Mouse (Mus musculus) T-cell, adult 2 months (primary cell): ENCODE data around the gene Lgi1.

Experiments
- DNase-seq: peaks from one replicate; pipeline ENCODE4 v3.0.0; 2022; ENCODE audit warnings: low spot score

Gene Lgi1

DNA sequence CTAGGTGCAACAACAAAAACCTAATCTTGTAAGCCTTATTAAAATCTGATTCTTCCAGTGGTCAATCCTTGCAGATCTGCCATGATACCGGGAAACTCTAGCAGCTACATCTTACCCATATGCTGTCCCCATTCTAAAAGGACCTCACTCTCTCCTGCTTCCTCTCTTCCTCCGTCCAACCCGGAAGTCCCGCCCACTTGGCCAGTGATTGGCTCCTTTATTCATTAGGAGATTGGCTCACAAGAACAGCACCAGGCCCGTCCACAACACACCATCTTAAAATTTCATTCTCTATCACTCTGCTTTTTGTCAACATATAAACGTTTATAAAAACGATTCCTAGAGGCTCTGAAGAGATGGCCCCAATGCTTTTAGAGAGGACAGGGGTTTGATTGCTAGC is 61.5 kb downstream of the Lgi1 start:
- no peak for DNase-seq

GRCm38 (mm10) chr19:38327002-38327401 is 62.7 kb downstream of the Lgi1 start:
- DNase-seq: no peak

- no peak for DNase-seq
These were observed 63.7 kb downstream of the Lgi1 start for GRCm38 (mm10) chr19:38328010-38328409.

DNA sequence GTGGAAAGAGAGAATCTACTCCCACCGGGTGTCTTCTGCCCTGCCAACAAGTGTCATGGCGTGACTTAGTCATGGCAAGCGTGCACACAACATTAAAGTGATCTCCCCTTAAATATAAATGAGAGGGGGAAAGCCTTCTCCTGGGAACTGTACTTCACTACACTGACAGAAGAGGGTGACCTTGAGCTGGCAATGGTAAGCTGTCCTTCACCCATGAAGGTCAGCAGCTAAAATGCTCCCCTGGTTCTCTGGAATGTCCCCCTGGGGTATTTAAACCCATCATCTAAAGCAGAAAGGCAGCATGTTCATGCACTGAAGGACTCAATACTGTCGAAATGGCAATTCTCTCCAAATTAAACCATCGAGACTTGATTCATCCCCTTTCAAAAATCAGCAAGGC is 64.9 kb downstream of the Lgi1 start:
- DNase-seq: no peak

GRCm38 (mm10) chr19:38331072-38331471 is 66.7 kb downstream of the Lgi1 start:
- no peak for DNase-seq

DNA sequence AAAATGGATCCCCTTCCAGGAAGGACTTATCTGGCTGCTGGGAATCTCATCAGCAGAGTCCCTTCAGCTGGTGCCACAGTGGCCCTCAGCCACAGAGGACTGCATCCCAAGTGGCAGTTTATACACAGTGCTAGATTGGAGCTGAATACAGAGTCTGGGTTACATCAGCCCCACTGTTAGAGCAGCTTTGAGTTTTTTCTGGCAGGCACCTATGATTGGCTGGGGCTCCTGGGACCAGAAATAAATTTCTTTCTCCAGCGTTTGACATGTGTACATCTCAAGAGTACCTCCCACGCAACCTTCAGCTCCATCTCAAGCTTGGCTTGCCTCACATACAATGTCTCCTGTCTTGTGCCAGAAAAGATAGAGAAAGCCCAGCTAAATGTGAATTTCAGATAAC is 67.9 kb downstream of the Lgi1 start:
- no peak for DNase-seq

- no peak for DNase-seq
These were observed 68.5 kb downstream of the Lgi1 start for GRCm38 (mm10) chr19:38332820-38333219.

DNA sequence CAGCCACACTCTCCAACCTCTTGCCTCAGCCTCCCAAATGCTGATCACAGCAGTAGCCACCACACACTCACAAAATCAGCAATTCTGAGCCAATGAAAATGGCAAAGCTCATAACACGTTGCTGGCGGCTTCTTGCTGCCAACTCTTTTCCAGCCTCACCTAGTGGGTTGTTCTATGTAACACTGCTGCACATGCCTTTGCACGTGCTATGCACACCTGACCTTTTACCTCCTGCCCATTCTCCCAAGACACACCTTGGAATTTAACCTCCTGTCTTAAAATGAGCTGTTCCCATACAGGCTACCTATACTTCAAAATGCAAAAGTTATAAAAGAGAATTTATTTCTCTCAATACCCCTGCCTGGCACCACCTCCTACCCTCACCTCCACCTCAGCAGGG is 72.2 kb downstream of the Lgi1 start:
- no peak for DNase-seq

DNA sequence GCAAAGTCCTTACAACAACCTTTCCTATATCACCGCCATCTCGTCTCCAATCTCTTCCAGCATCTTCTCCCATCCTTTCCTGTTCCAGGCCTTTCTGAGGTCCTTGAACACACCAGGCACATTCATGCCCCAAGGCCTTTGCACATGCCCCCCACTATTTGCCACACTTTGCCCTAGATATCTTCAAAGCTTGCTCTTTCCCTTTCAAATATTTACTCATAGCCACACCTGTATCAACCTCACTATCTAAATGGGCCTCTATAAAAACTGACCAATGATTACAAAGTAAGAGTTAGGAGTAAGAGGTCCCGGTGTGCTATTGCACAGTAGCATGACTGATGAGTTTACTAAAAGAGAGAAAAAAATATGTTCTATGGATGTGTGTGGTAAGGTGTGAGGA is 73.0 kb downstream of the Lgi1 start:
- no peak for DNase-seq

DNA sequence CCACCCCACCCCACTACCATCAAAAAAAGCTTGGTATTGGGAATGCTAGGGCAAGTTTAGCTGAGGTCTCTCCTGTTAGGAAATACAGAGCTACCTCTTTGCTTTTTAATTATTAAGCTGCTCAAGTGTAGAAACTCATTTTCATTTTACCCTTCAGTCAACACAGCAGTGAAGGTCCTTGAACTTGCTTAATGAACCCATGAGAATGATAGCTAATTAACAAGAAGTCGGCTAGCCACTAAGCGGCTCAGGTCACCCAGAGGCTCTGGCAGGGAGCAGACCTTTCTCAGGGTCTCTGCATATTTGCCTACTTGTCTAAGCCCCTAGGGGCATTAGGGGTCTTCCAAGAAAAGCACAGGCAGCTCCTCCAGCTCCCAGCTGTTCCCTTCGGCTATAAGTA is 75.4 kb downstream of the Lgi1 start:
- no peak for DNase-seq

- no peak for DNase-seq
These were observed 78.9 kb downstream of the Lgi1 start for GRCm38 (mm10) chr19:38343246-38343645.

DNA sequence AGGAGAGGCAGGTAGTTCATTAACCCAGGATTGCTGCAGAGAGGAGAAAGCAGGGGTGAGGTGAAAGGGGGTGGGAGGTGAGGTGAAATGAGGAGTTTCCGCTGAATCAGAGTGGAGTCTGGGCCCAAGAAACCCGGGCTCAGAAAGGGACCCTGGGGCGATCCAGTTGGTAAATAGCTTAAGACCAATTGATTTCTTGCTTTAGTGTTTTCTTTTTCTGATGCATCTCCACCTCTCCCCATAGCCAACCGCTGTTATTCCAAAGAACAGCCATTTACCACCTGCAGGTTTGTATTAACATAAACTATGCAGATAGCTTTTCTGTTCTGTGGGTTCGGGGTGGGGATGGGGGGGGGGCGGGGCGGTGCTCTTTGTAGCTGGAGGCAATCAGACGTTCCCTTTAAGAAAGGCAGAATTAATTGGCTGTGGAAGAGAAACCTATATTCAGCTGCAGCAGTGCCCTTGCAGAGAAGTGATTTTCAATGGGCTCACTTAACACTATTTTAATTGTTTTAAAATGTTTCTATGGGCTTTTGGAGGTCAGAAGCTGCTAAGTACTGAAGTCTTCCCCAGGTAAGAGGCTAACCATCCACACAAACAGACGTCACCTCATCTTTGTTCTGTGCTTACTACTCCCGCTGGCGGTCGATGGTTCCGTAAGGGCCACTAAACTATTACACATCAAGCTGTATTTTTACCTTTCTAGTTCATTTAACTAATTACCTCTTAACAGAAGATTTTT is 84.1 kb downstream of the Lgi1 start:
- DNase-seq: no peak

DNA sequence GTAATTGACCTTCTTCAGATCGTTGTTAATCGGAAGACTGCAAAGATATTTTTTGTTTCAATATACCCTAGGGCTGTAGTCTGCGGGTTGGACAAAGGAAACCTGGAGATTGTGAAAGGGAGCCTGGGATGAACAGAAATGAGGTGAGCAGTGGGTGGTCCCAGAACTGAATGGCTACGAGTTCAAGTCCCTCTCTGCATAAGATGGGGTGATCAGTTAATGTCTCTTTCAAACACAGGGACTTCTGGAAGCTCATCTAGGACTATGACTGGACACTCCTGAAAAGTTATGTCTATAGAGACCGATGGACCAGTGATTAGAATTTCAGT is 84.6 kb downstream of the Lgi1 start:
- no peak for DNase-seq

GRCm38 (mm10) chr19:38351202-38351601 is 86.9 kb downstream of the Lgi1 start:
- DNase-seq: no peak

GRCm38 (mm10) chr19:38351728-38352127 is 87.4 kb downstream of the Lgi1 start:
- DNase-seq: no peak

GRCm38 (mm10) chr19:38352495-38353130 is 88.3 kb downstream of the Lgi1 start:
- peak; percentile 42 for DNase-seq

DNA sequence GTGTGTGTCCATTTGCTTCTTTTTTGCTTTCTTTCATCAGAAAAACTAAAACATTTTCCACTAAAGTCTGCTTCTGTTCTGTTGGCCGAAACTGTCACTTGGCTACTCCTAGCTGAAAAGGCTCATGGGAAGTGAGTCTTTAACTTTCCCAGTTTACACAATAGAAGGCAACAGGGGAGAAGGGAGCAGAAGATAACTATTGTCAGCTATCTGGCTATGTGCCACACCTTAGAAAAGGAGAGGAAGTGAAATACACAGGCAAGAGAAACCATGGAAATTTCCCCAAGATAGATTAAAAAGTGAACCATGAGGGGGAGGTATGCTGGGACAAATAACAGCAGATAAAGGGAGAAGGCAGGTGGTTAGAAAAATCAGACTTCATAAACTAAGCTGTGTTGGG is 89.9 kb downstream of the Lgi1 start:
- DNase-seq: no peak

DNA sequence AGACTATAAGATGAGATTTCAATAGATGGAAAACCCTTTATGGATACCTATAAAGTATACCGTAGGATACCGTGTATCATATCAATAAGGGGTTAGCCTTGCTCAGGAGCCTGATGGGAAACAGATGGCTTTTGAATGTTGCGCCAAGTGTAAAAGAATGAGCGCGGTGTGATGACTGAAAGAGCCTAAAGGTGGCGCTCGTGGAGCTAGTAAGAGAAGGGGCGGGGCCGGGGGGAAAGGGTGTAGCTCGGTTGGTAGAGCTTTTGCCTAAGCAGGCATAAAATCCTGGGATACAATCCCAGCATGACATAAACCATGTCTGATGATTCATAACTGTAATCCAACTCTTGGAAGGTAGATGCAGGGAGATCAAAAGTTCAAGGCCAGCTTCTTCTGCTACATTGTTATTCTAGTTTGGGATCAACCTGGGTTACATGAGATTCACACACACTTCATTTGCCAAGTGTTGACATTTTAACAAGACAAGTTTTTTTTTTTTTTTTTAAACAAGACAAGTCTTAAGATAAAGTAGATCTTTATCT is 90.6 kb downstream of the Lgi1 start:
- no peak for DNase-seq

GRCm38 (mm10) chr19:38356211-38356828 is 92.0 kb downstream of the Lgi1 start:
- no peak for DNase-seq

DNA sequence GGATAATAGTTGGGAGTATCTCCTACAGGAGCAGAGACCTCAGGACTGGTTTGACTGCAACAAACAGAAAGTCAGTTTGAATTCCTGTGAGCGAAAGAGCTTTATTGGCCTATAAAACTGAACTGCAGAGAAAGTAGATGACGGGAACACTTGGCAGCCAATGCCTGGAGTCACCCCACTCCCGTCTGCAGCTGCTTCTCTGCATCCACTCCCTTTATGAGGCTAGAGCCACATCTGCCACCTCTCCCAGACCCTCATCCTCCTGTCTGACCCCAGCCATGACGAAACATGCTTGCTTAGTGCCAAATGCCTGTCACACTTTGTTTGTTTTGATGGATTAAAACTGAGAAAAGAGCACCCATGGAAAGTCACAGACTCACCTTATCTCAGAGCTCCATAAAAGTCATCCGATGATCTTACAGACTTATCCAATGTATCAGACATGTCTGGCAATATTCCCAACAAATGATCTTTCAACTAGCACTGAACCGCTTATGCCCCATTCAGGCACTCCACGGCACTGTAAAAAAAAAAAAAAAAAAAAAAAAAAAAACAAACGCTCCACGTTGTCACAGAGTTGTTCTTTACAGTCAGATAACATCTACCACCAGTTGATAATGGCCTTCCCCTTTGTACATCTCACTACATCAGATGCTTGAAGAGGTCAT is 93.8 kb downstream of the Lgi1 start:
- no peak for DNase-seq

- DNase-seq: no peak
These were observed 95.0 kb downstream of the Lgi1 start for GRCm38 (mm10) chr19:38359287-38359686.
